Mouse (Mus musculus) heart, adult 2 months (tissue): ENCODE measurements at regions not wholly inside any gene's neighbourhood (a gene's known extent, or its start where the extent isn't known, plus 50 kb on each side); places are given as distances from the start of the nearest gene placed in this dataset.

Experiments used
- DNase-seq, 2 experiments: peaks; one replicate each; pipeline ENCODE4 v3.0.0; 2021
- H3K27ac ChIP-seq: fragments of 200-600 bp; 2 replicates; pipeline ENCODE4 v1.8.1; 2022
- H3K27me3 ChIP-seq: fragments of 200-500 bp; 2 replicates; pipeline ENCODE4 v1.6.1; 2012; ENCODE audit warnings: mild to moderate bottlenecking, low read length, inconsistent platforms, mixed read lengths; ENCODE audit not compliant: control insufficient read depth, insufficient read depth
- H3K36me3 ChIP-seq: fragments of 200-500 bp; 2 replicates; pipeline ENCODE4 v1.6.1; 2012; ENCODE audit warnings: low read length, inconsistent platforms; ENCODE audit not compliant: control insufficient read depth, insufficient read depth
- H3K4me1 ChIP-seq: fragments of 200-500 bp; 2 replicates; pipeline ENCODE4 v1.6.1; 2011; ENCODE audit warnings: low read length; ENCODE audit not compliant: control insufficient read depth, insufficient read depth
- H3K4me3 ChIP-seq: fragments of 200-600 bp; 2 replicates; pipeline ENCODE4 v1.8.1; 2022
- H3K79me2 ChIP-seq: fragments of 200-500 bp; replicated peaks from 2 replicates; pipeline ENCODE4 v1.6.1; 2012; ENCODE audit warnings: mild to moderate bottlenecking, inconsistent platforms, low read length, moderate library complexity, mixed read lengths; ENCODE audit not compliant: control insufficient read depth, insufficient read depth
- H3K9ac ChIP-seq: fragments of 200-500 bp; 2 replicates; pipeline ENCODE4 v1.6.1; 2012; ENCODE audit warnings: low read depth, mild to moderate bottlenecking, control low read depth, inconsistent platforms, low read length, mixed read lengths
- CTCF ChIP-seq: fragments of 200-600 bp; IDR thresholded peaks from 2 replicates; pipeline ENCODE4 v1.8.1; 2022; ENCODE audit warnings: antibody characterized with exemption, mild to moderate bottlenecking, moderate library complexity
- EP300 ChIP-seq: fragments of 200-500 bp; IDR thresholded peaks from 2 replicates; pipeline ENCODE4 v1.6.1; 2011; ENCODE audit warnings: low read depth, low read length, control low read depth; ENCODE audit not compliant: insufficient read depth
- POLR2A ChIP-seq: fragments of 200-500 bp; IDR thresholded peaks from 2 replicates; pipeline ENCODE4 v1.6.1; 2011; ENCODE audit warnings: mild to moderate bottlenecking, low read depth, low read length, control low read depth; ENCODE audit not compliant: insufficient read depth
- WGBS: fragments of 180-500 bp; shearing (Covaris S2); methylation state at CpG from one replicate; pipeline ENCODE4 v1.1.7; 2018; 5-methylcytosine and 5-hydroxymethylcytosine counted together
- intact Hi-C: fragments of 180-260 bp; cut with DNase I; formaldehyde crosslinking; loops from one replicate; pipeline ENCODE4 v1.15.1; 2025

DNA sequence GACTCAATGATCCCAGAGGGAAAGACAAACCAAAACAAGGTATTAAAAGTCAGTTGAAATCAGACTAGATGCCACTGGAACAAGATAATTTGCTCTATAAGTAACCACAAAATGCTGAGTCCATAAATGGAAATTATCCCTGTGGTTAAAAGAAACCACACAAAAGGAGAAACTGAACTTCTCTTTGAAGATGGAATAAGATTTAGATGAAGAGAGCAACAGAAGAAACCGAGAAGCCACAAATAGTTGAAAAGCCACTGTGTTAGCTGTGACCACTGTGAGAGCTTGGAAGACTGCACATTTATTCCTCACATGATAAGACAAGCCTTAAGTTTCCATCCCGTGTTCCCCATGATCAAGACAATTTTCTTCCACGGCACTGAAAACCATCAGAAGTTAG lies 271.8 kb upstream of the Mad2l1 start:
- Histone ChIP-seq H3K36me3 (no peaks in the 10 kb centered on the region), H3K79me2 (no peaks in the 10 kb centered on the region), H3K4me3 (no peak overlapping the region), H3K27ac (no peak overlapping the region), H3K27me3 (no peaks in the 10 kb centered on the region), H3K4me1 (no peaks in the 10 kb centered on the region), H3K9ac (no peak overlapping the region)
- TF ChIP-seq EP300 (no peak), CTCF (no peak)
- WGBS = 60% methylated on average over 3 of the region's 3 CpGs
- no peak for DNase-seq
- intact Hi-C loops = no loop called here

DNA sequence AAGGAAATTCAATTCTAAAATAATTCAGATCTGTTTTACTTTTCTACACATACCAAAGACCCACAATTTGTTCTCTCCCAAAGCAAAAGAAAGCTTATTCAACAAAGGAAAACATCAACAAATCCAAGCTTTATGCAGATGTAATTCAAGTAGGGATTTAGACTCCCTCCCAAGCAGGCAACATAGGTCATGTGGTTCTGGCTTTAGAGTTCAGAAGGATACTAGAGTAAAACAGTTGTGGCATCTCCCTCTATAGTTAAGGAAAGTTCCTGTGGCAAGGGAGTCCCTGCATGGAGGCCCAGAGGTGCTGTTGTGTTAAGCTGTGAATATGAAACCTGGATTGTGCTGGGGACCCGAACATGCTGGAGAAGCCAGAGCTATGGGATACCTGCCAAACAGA lies 271.3 kb upstream of the Mad2l1 start:
- no peak overlapping the region for H3K9ac ChIP-seq
- DNase-seq = no peak
- intact Hi-C loops = no loop called here

DNA sequence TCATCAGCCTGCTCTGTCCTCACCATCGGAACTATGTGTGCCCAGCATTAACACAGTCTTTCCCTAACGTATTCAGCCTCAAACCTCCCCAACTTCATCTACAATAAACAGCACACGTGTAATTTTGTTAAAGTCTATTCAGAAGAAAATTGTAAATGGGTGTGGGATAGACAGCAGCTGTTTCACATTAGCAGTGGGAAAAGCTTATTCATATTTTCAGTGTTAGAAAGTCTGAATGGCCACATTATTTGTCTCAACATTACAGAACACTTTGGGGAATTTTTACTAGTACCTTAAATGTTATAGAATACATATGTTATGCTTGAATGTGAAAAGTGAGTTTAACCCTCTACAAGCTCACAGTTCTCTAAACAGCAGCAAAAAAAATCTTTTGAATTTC lies 266.8 kb upstream of the Mad2l1 start:
- 74% methylated on average over 3 of the region's 3 CpGs for WGBS
- Histone ChIP-seq H3K27ac (no peak overlapping the region), H3K79me2 (no peaks in the 10 kb centered on the region), H3K36me3 (peaks cover 2% of the 10 kb centered on the region), H3K4me3 (no peak overlapping the region), H3K9ac (no peak overlapping the region), H3K27me3 (no peaks in the 10 kb centered on the region), H3K4me1 (peaks cover 3% of the 10 kb centered on the region)
- DNase-seq = no peak
- TF ChIP-seq POLR2A (no peak), CTCF (no peak), EP300 (no peak)
- intact Hi-C loops = no loop called here

More for the DNA sequence above, 271.3 kb upstream of the Mad2l1 start:
- no peaks in the 10 kb centered on the region for H3K36me3 ChIP-seq
- H3K4me1 ChIP-seq = no peaks in the 10 kb centered on the region
- no peak overlapping the region for H3K4me3 ChIP-seq
- TF ChIP-seq EP300 = no peak
- TF ChIP-seq CTCF = no peak
- no peak for TF ChIP-seq POLR2A
- H3K79me2 ChIP-seq = no peaks in the 10 kb centered on the region
- 41% methylated on average over 1 of the region's 1 CpGs for WGBS
- H3K27me3 ChIP-seq = no peaks in the 10 kb centered on the region
- H3K27ac ChIP-seq = no peak overlapping the region

DNA sequence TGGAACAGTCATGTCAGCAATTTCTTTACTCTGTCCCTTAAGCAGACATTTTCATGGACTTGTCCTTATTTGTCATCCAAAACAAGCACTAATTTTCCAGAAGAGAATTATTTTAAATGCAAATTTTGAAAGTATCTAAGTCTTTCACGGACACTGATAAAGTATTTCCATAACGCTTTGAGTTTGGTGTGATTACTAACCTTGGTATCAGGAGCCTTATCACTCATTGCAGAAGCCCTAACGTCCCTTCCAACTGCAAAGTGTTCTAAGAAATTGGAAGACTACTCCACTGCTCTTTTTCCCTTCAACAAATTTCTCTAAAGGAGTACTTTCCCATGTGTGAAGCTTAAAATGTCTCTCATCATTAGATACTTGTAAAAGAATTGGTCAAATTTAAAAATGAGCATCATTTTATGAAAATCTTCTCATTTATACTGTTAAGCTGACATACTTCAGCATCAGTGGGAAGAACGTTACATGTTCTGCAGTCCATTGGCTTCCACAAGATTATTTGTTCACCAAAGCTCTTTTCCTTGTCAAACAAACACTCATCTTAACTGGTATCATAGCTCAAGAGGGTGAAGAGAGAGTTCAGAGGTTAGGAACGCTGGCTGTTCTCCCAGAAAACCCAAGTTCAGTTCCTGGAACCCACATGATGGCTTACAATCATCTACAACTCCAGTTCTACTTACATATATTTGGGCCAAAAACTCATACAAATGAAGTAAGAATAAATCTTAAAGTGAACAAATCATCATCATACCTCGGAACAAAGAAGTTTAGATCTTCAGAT lies 263.6 kb upstream of the Mad2l1 start:
- H3K4me1 ChIP-seq = peaks cover 3% of the 10 kb centered on the region
- WGBS = 21% methylated on average over 6 of the region's 6 CpGs
- peaks cover 2% of the 10 kb centered on the region for H3K36me3 ChIP-seq
- no peak overlapping the region for H3K4me3 ChIP-seq
- H3K27ac ChIP-seq = no peak overlapping the region
- intact Hi-C loops = no loop called here
- DNase-seq = peak in 1 of 2 experiments; percentile 8
- H3K9ac ChIP-seq = no peak overlapping the region
- H3K79me2 ChIP-seq = no peaks in the 10 kb centered on the region
- no peaks in the 10 kb centered on the region for H3K27me3 ChIP-seq
- TF ChIP-seq POLR2A (no peak), EP300 (no peak), CTCF (no peak)

DNA sequence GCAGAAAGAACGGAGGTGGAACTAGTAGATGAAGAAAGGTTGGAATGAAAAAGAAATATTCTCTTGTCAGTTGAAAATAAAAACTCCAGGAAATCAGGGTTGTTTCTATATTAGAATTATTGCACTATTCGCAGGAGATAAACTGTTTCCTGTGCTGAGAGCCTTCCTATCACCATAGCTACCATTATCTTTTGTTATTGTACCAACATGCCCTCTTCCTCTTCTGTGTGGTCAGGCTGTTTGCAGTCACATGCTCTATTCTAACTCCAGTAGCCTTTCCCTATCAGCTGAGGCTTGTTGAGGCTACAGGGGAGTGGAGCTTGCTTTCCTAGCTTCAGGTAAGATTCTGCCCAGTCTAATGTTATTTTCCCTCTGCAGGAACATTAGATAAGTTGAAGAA lies 263.0 kb upstream of the Mad2l1 start:
- Histone ChIP-seq H3K4me3 (no peak overlapping the region), H3K27ac (no peak overlapping the region), H3K27me3 (no peaks in the 10 kb centered on the region), H3K36me3 (peaks cover 2% of the 10 kb centered on the region), H3K79me2 (no peaks in the 10 kb centered on the region), H3K9ac (no peak overlapping the region), H3K4me1 (peaks cover 3% of the 10 kb centered on the region)
- 25% methylated on average over 2 of the region's 2 CpGs for WGBS
- no peak for TF ChIP-seq EP300
- TF ChIP-seq POLR2A = no peak
- TF ChIP-seq CTCF = no peak
- intact Hi-C loops = no loop called here
- no peak for DNase-seq

DNA sequence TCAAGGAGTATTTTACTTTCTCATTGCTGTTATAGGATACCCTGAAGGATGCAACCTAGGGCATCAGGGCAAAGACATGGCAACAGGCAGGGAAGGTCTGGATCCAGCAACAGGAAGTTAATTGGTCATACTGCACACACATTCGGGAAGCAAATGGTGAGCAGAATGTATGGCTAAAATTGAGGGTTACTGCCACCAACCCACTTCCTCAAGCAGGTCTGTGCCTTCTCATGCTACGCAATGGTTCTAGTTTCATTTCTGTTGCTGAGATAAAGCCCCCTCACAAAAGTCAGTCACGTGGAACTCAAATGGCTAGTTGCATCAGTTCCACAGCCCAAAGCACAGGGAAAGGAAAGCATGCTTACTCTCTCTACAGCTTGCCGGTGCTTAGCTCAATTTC lies 260.5 kb upstream of the Mad2l1 start:
- H3K9ac ChIP-seq = no peak overlapping the region
- intact Hi-C loops = no loop called here
- peaks cover 3% of the 10 kb centered on the region for H3K4me1 ChIP-seq
- no peaks in the 10 kb centered on the region for H3K79me2 ChIP-seq
- peaks cover 2% of the 10 kb centered on the region for H3K36me3 ChIP-seq
- 85% methylated on average over 4 of the region's 4 CpGs for WGBS
- no peaks in the 10 kb centered on the region for H3K27me3 ChIP-seq
- no peak for TF ChIP-seq CTCF
- no peak for TF ChIP-seq EP300
- TF ChIP-seq POLR2A = no peak
- no peak overlapping the region for H3K4me3 ChIP-seq
- no peak overlapping the region for H3K27ac ChIP-seq
- DNase-seq = no peak
